Mouse (Mus musculus) MEL (cell line): ENCODE results near the gene Ckap4.

Experiments
- CTCF ChIP-seq, 3 experiments: IDR thresholded peaks in 2 of 3; conservative IDR thresholded peaks in 1 of 3; 2 replicates each; pipeline ENCODE4 v1.5.1; 2011 to 2012; ENCODE audit warnings: low read length in 3 of 3, low read depth in 2 of 3, mild to moderate bottlenecking in 2 of 3, improper control_type of control experiment in 1 of 3, inconsistent platforms in 1 of 3, mixed read lengths in 1 of 3, moderate library complexity in 1 of 3; ENCODE audit not compliant: control insufficient read depth in 1 of 3, insufficient read depth in 1 of 3, poor library complexity in 1 of 3, severe bottlenecking in 1 of 3
- E2F4 ChIP-seq: IDR thresholded peaks from 2 replicates; pipeline ENCODE4 v1.6.1; 2011; ENCODE audit warnings: low read depth, low read length, improper control_type of control experiment, borderline replicate concordance
- GATA1 ChIP-seq: IDR thresholded peaks from 2 replicates; pipeline ENCODE4 v1.6.1; 2011; ENCODE audit warnings: low read depth, low read length, improper control_type of control experiment
- HCFC1 ChIP-seq: IDR thresholded peaks from 2 replicates; pipeline ENCODE4 v1.6.1; 2012; ENCODE audit warnings: low read depth, mild to moderate bottlenecking, inconsistent platforms, low read length, improper control_type of control experiment, moderate library complexity
- MAFK ChIP-seq: IDR thresholded peaks from 2 replicates; pipeline ENCODE4 v1.6.1; 2011; ENCODE audit warnings: low read depth, mild to moderate bottlenecking, low read length, improper control_type of control experiment, borderline replicate concordance
- MAZ ChIP-seq: IDR thresholded peaks from 2 replicates; pipeline ENCODE4 v1.6.1; 2012; ENCODE audit warnings: low read depth, mild to moderate bottlenecking, inconsistent platforms, low read length, improper control_type of control experiment
- POLR2A ChIP-seq, 2 experiments: IDR thresholded peaks; 2 replicates each; pipeline ENCODE4 v1.6.1; 2011 to 2012; ENCODE audit warnings: low read length in 2 of 2, mild to moderate bottlenecking in 2 of 2, control low read depth in 1 of 2, improper control_type of control experiment in 1 of 2, low read depth in 1 of 2, moderate library complexity in 1 of 2; ENCODE audit not compliant: control insufficient read depth in 1 of 2, insufficient read depth in 1 of 2, poor library complexity in 1 of 2
- POLR2AphosphoS2 ChIP-seq: IDR thresholded peaks from 2 replicates; pipeline ENCODE4 v1.6.1; 2011; ENCODE audit warnings: low read length, improper control_type of control experiment
- SIN3A ChIP-seq: IDR thresholded peaks from 2 replicates; pipeline ENCODE4 v1.6.1; 2012; ENCODE audit warnings: low read length, improper control_type of control experiment, inconsistent platforms
- TBP ChIP-seq: IDR thresholded peaks from 2 replicates; pipeline ENCODE4 v1.8.0; 2011; ENCODE audit warnings: low read depth, low read length, improper control_type of control experiment
- TCF12 ChIP-seq: IDR thresholded peaks from 2 replicates; pipeline ENCODE4 v1.6.1; 2014; ENCODE audit warnings: low read depth, mild to moderate bottlenecking, inconsistent platforms, low read length, improper control_type of control experiment, moderate library complexity
- USF1 ChIP-seq: IDR thresholded peaks from 2 replicates; pipeline ENCODE4 v1.6.1; 2014; ENCODE audit warnings: low read depth, mild to moderate bottlenecking, inconsistent platforms, low read length, improper control_type of control experiment, moderate library complexity
- ZMIZ1 ChIP-seq: IDR thresholded peaks from 2 replicates; pipeline ENCODE4 v1.6.1; 2012; ENCODE audit warnings: low read depth, mild to moderate bottlenecking, inconsistent platforms, low read length, improper control_type of control experiment, moderate library complexity

DNA sequence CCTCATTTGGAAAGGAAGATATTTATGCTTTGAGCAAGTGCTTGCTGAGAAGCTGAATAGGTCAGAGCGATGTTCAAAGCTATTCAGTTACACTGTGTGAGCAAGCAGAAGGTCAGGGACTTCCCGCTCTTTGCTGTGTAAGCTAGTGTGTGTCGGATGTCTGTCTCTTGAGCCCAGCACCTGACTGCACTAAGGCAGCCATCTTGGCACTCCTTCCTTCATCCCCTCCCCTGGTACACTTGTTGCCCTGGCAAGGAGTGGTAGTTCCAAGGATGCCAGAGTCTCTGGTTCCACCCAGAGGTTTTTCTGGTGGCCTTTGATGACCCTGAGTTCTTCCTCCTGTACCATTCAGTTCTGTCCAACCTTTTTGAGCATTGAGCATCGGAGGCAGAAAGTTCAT is 26.1 kb upstream of the Ckap4 start:
- TF ChIP-seq SIN3A, result no peak
- no peak for TF ChIP-seq CTCF (IDR thresholded peaks at IDR 0.05 in 2 of 3, conservative IDR thresholded peaks at IDR 0.05 in 1 of 3; ENCODE audit: control insufficient read depth in 1 of 3, insufficient read depth in 1 of 3, low read depth in 2 of 3, low read length in 3 of 3, poor library complexity in 1 of 3, severe bottlenecking in 1 of 3)
- TF ChIP-seq MAZ, result no peak
- no peak for TF ChIP-seq E2F4
- TF ChIP-seq HCFC1, result no peak
- TF ChIP-seq TCF12, result no peak
- TF ChIP-seq POLR2A (IDR thresholded peaks at IDR 0.05; ENCODE audit: control insufficient read depth in 1 of 2, insufficient read depth in 1 of 2, low read depth in 1 of 2, low read length in 2 of 2, poor library complexity in 1 of 2), result no peak
- TF ChIP-seq USF1, result no peak
- no peak for TF ChIP-seq MAFK
- TF ChIP-seq TBP, result no peak
- no peak for TF ChIP-seq GATA1
- TF ChIP-seq POLR2AphosphoS2, result no peak
- TF ChIP-seq ZMIZ1, result no peak
